Mouse (Mus musculus) left cerebral cortex, adult 2 months (tissue): ENCODE data around the gene Vmn1r125. TPM values are rescaled to one million over a fixed set of nuclear protein-coding genes. Genes with fewer than 3 reads are reported as not detected.
"Not testable (repeated sequence)": the region's sequence is repeated elsewhere in the genome, so short reads cannot be mapped to it uniquely, and the experiment has no call there.

Experiments used
- DNase-seq, 2 experiments: peaks; one replicate each; pipeline ENCODE4 v3.0.0; 2021 to 2022; ENCODE audit warnings: low spot score in 2 of 2, mixed read lengths in 1 of 2; ENCODE audit errors: extremely low spot score in 1 of 2
- H3K27ac ChIP-seq: fragments of 200-600 bp; 2 replicates; pipeline ENCODE4 v1.8.1; 2022
- H3K4me3 ChIP-seq: fragments of 200-600 bp; 2 replicates; pipeline ENCODE4 v1.8.1; 2022
- intact Hi-C: fragments of 180-260 bp; cut with DNase I; formaldehyde crosslinking; loops from one replicate; pipeline ENCODE4 v1.15.1; 2025
- long read RNA-seq, 2 experiments: library from polyadenylated mRNA; stranded (forward); transcript quantifications; one replicate each; pipeline ENCODE4 v2.0.0; 2021; ENCODE audit warnings: borderline mapping rate in 2 of 2
- total RNA-seq, 2 experiments: library from RNA; stranded (reverse); gene quantifications; 2 replicates each; pipeline ENCODE4 v1.2.3; 2021

Gene Vmn1r125
- total RNA-seq: not detected
- long read RNA-seq, experiment 1: 0 reads
- long read RNA-seq, experiment 2: 0 reads

DNA sequence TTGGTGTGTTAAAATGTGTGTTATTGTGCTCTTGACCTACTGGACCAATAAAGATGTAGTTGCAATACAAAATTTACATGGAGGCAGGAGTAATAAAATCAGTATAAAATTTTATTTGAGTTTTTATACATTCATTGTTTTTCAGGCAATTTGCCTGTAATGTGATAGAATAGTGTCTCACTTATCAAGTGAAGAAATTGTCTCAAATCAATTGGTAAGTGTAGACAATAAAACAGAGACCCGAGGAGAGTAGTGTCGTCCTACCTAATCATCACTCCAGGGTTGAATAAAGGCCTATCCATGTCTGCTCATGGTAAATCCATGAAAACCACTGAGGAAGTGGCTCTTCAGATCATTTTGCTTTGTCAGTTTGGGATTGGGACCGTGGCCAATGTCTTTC lies at the start of gene Vmn1r125:
TSS of gene Vmn1r125 (plus strand) at position 301 of the 400 bp plus-strand sequence.
- H3K4me3 ChIP-seq, intact Hi-C loops, DNase-seq, H3K27ac ChIP-seq: not testable (repeated sequence)

GRCm38 (mm10) chr7:21260517-21260916 lies 11.5 kb upstream of the Vmn1r125 start, which contains the start of gene Vmn1r124:
TSS of gene Vmn1r124 (minus strand) at chr7:21260617.
- H3K4me3 ChIP-seq, DNase-seq, intact Hi-C loops, H3K27ac ChIP-seq: not testable (repeated sequence)

DNA sequence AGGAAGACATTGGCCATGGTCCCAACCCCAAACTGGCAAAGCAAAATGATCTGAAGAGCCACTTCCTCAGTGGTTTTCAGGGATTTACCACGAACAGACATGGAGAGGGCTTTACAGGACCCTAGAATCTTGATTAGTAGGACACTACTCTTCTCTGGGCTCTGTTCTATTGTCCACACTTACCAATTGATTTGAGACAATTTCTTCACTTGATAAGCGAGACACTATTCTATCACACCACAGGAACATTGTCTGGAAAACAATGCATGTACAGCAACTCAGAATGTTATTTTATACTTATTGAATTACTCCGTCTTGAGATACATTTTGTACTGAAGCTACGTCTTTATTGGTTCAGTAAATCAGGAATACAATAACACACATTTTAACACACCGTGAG lies 29.4 kb downstream of the Vmn1r125 start, which contains the start of gene Vmn1r126:
TSS of gene Vmn1r126 (minus strand) at position 101 of the 400 bp plus-strand sequence.
- DNase-seq, intact Hi-C loops: not testable (repeated sequence)

GRCm38 (mm10) chr7:21319761-21320160 lies 47.8 kb downstream of the Vmn1r125 start, which contains the start of gene Vmn1r127:
TSS of gene Vmn1r127 (minus strand) at chr7:21319861.
- DNase-seq, H3K4me3 ChIP-seq, H3K27ac ChIP-seq, intact Hi-C loops: not testable (repeated sequence)

More for the DNA sequence above, 29.4 kb downstream of the Vmn1r125 start, which contains the start of gene Vmn1r126:
- not testable (repeated sequence) for H3K27ac ChIP-seq, H3K4me3 ChIP-seq

Other genes with a start within 250 kb of the Vmn1r125 start
- not detected for gene Vmn1r120, start 218.4 kb upstream of the Vmn1r125 start, total RNA-seq
- not detected for gene Vmn1r121, start 173.7 kb upstream of the Vmn1r125 start, total RNA-seq
- gene Vmn1r122, start 138.1 kb upstream of the Vmn1r125 start, total RNA-seq: not detected
- gene Vmn1r123, start 110.0 kb upstream of the Vmn1r125 start, total RNA-seq: not detected
- gene Gm5157, start 81.8 kb upstream of the Vmn1r125 start, total RNA-seq: not detected
- not detected for gene Vmn1r124, start 11.6 kb upstream of the Vmn1r125 start, total RNA-seq
- not detected for gene Vmn1r126, start 29.3 kb downstream of the Vmn1r125 start, total RNA-seq
- not detected for gene Vmn1r127, start 47.7 kb downstream of the Vmn1r125 start, total RNA-seq
- gene Vmn1r128, start 77.2 kb downstream of the Vmn1r125 start, total RNA-seq: not detected
- not detected for gene Vmn1r129, start 89.1 kb downstream of the Vmn1r125 start, total RNA-seq
- not detected for gene Gm6882, start 160.6 kb downstream of the Vmn1r125 start, total RNA-seq
- gene Vmn1r130, start 239.6 kb downstream of the Vmn1r125 start, total RNA-seq: not detected